Mouse (Mus musculus) brain, embryonic 14.5 days (tissue): ENCODE data around the gene Rnf150.

Source experiments
- CTCF ChIP-seq: fragments of 200-500 bp; IDR thresholded peaks from 2 replicates; pipeline ENCODE4 v1.5.1; 2012; ENCODE audit warnings: inconsistent platforms, mild to moderate bottlenecking, moderate library complexity, borderline replicate concordance; ENCODE audit not compliant: insufficient read depth, insufficient read length; ENCODE audit errors: extremely low read depth
- POLR2A ChIP-seq: fragments of 200-500 bp; IDR thresholded peaks from 2 replicates; pipeline ENCODE4 v1.6.1; 2012; ENCODE audit warnings: mild to moderate bottlenecking, inconsistent platforms, borderline replicate concordance; ENCODE audit not compliant: poor library complexity, insufficient read depth, insufficient read length, severe bottlenecking; ENCODE audit errors: extremely low read depth

- no peak for TF ChIP-seq CTCF
- no peak for TF ChIP-seq POLR2A
Measured at GRCm38 (mm10) chr8:83046912-83047311, 183.8 kb downstream of the Rnf150 start.
